ENCODE assay signal across 19 mouse cellular contexts in genomic region chr16:20334918-20335317, GRCm38 (mm10). TPM values are rescaled to one million over a fixed set of nuclear protein-coding genes. Genes with fewer than 3 reads are reported as not detected.
DNase-seq lines count a peak whose midpoint lies in the region; TF ChIP-seq lines count a peak whose summit lies in the region.
"Had no signal": no experiment of that assay in that cellular context is flagged by ENCODE, and none has a peak within 500 bp of the region (broad histone marks: within the 10 kb centered on the region; RNA-seq: fewer than 3 reads in every experiment).

No protein-coding gene starts in this region.

- H3K27me3 ChIP-seq in myocyte (ENCODE audit: control insufficient read depth, insufficient read depth, insufficient read length), result no peaks in the 10 kb centered on the region
- H3K27me3 ChIP-seq: CH12.LX, Patski had no signal

- no peak for DNase-seq in frontal cortex, postnatal 25 days (ENCODE audit: low spot score in 2 of 2)
- DNase-seq: adrenal gland, adult 2 months; adrenal gland, adult 8-10 months; adrenal gland, postnatal 10 days; adrenal gland, postnatal 14 days; adrenal gland, postnatal 25 days; adrenal gland, postnatal 36 days; B cell, adult 2 months; cerebellum, adult 11 months; cerebellum, adult 11-12 months; cerebellum, adult 18-20 months; cerebellum, adult 2 months had no signal

- H3K36me3 ChIP-seq in myocyte (ENCODE audit: control insufficient read depth, insufficient read depth), result peaks cover 30% of the 10 kb centered on the region

- H3K4me2 ChIP-seq in myocyte (ENCODE audit: low read depth), result no peak overlapping the region

- no peak for TF ChIP-seq POLR2A in myocyte (IDR thresholded peaks at IDR 0.05; ENCODE audit: insufficient read length, low read depth)

- no peak overlapping the region for H3ac ChIP-seq in myocyte (ENCODE audit: control insufficient read depth, insufficient read length)

- no peak overlapping the region for H3K4me3 ChIP-seq in myocyte

- H3K79me2 ChIP-seq in myocyte (ENCODE audit: control insufficient read depth, insufficient read depth), result no peaks in the 10 kb centered on the region

TF ChIP-seq in myocyte, 11 proteins besides CTCF, POLR2A, EP300 and RAD21:
- TF ChIP-seq CEBPB (IDR thresholded peaks at IDR 0.05; ENCODE audit: insufficient read depth, poor library complexity, severe bottlenecking), result no peak
- peak in 2 of 3 experiments; percentile 36 to 74 for TF ChIP-seq MYOD1 (IDR thresholded peaks at IDR 0.05; ENCODE audit: control insufficient read depth in 1 of 3, insufficient read length in 2 of 3, low read depth in 2 of 3)
- TF ChIP-seq SRF (IDR thresholded peaks at IDR 0.05; ENCODE audit: control insufficient read depth, insufficient read length, low read depth), result no peak
- TF ChIP-seq E2F4 (IDR thresholded peaks at IDR 0.05; ENCODE audit: insufficient read depth), result no peak
- TF ChIP-seq TCF3 (IDR thresholded peaks at IDR 0.05; ENCODE audit: insufficient read length, low read depth), result no peak
- TF ChIP-seq MAX (IDR thresholded peaks at IDR 0.05; ENCODE audit: low read depth), result no peak
- TF ChIP-seq POLR2AphosphoS2 (IDR thresholded peaks at IDR 0.05; ENCODE audit: insufficient read length, low read depth), result no peak
- no peak for TF ChIP-seq TCF12 (IDR thresholded peaks at IDR 0.05; ENCODE audit: insufficient read depth, poor library complexity, severe bottlenecking)
- peak in 1 of 3 experiments; percentile 79 for TF ChIP-seq MYOG (IDR thresholded peaks at IDR 0.05; ENCODE audit: control insufficient read depth in 1 of 3, insufficient read depth in 1 of 3, insufficient read length in 2 of 3, low read depth in 2 of 3)
- TF ChIP-seq USF1 (IDR thresholded peaks at IDR 0.05; ENCODE audit: low read depth), result no peak
- no peak for TF ChIP-seq REST (IDR thresholded peaks at IDR 0.05; ENCODE audit: insufficient read depth, insufficient read length)
TF ChIP-seq in myocyte: peak in this region for 2.

RNA-seq across cellular contexts. Expression of gene Cyp2ab1, which starts 9.7 kb away (rescaled TPM):
- 0.50 TPM for polyA plus RNA-seq in myocyte (2012; fragmentation: generic; extraction: Trizol)
- polyA plus RNA-seq: activated CD4-positive, CD25-positive, alpha-beta regulatory T cell, adult 4 months; brain, embryonic 14.5 days; CD4-positive, CD25-positive, alpha-beta regulatory T cell, adult 4 months; cerebellum, adult 2 months; G1E had no signal

RNA-seq across cellular contexts. Expression of gene Parl, which starts 32.7 kb away (rescaled TPM):
- 151 TPM for polyA plus RNA-seq in myocyte (2012; fragmentation: generic; extraction: Trizol)
